8 mouse cellular contexts compared by ENCODE assay signal in genomic region chr7:34919809-34920208, GRCm38 (mm10). TPM values are rescaled to one million over a fixed set of nuclear protein-coding genes. Genes with fewer than 3 reads are reported as not detected.
DNase-seq lines count a peak whose midpoint lies in the region; ATAC-seq and TF ChIP-seq lines count a peak whose summit lies in the region.

No protein-coding gene starts in this region.

- H3K4me3 ChIP-seq in intestine, postnatal 0 days (ENCODE audit: low read depth, low read length) = no peak overlapping the region
- H3K4me3 ChIP-seq in intestine, embryonic 15.5 days (replicated peaks) = no peak overlapping the region
- H3K4me3 ChIP-seq in ES-E14 (ENCODE audit: insufficient read depth in 1 of 2, low read depth in 1 of 2, low read length in 2 of 2, poor library complexity in 1 of 2, severe bottlenecking in 1 of 2) = no peak overlapping the region
- no peak overlapping the region for H3K4me3 ChIP-seq in bone marrow macrophage, adult 2 months (ENCODE audit: insufficient read depth, low read length)
- no peak overlapping the region for H3K4me3 ChIP-seq in neural tube, embryonic 11.5 days (ENCODE audit: low read depth, low read length)
- no peak overlapping the region for H3K4me3 ChIP-seq in midbrain, embryonic 16.5 days (ENCODE audit: low read depth, low read length)

- TF ChIP-seq POLR2A in bone marrow macrophage, adult 2 months (IDR thresholded peaks at IDR 0.05; ENCODE audit: borderline replicate concordance, low read depth, low read length) = no peak

- peak; percentile 56 for DNase-seq in ES-E14 (ENCODE audit: low read depth, low spot score)
- peak; percentile 61 for DNase-seq in kidney, postnatal 10 days
- DNase-seq in neural tube, embryonic 11.5 days (ENCODE audit: low spot score) = peak; percentile 40

- H3K27ac ChIP-seq in intestine, postnatal 0 days (ENCODE audit: low read depth, low read length) = no peak overlapping the region
- no peak overlapping the region for H3K27ac ChIP-seq in intestine, embryonic 15.5 days
- no peak overlapping the region for H3K27ac ChIP-seq in ES-E14 (ENCODE audit: insufficient read depth, low read depth, low read length, poor library complexity, severe bottlenecking)
- H3K27ac ChIP-seq in bone marrow macrophage, adult 2 months (ENCODE audit: insufficient read depth, low read depth, low read length) = no peak overlapping the region
- H3K27ac ChIP-seq in neural tube, embryonic 11.5 days (ENCODE audit: low read depth, low read length) = no peak overlapping the region
- H3K27ac ChIP-seq in midbrain, embryonic 16.5 days (ENCODE audit: low read length) = no peak overlapping the region

- WGBS in intestine, postnatal 0 days = 72% methylated on average over 5 of the region's 5 CpGs
- WGBS in intestine, embryonic 15.5 days = 66% methylated on average over 5 of the region's 5 CpGs
- 53% methylated on average over 5 of the region's 5 CpGs for WGBS in neural tube, embryonic 11.5 days
- WGBS in midbrain, embryonic 16.5 days = 55% methylated on average over 5 of the region's 5 CpGs

- H3K4me1 ChIP-seq in intestine, postnatal 0 days (replicated peaks; ENCODE audit: control insufficient read depth, insufficient read depth, low read length) = no peaks in the 10 kb centered on the region
- H3K4me1 ChIP-seq in intestine, embryonic 15.5 days (replicated peaks) = 0 out of 2 replicates have a peak, but pooled peaks cover 3% of the 10 kb centered on the region
- H3K4me1 ChIP-seq in ES-E14 (ENCODE audit: control insufficient read depth in 2 of 2, insufficient read depth in 2 of 2, low read length in 2 of 2, poor library complexity in 1 of 2) = no peaks in the 10 kb centered on the region
- peaks cover 16% of the 10 kb centered on the region for H3K4me1 ChIP-seq in bone marrow macrophage, adult 2 months (ENCODE audit: control insufficient read depth, insufficient read depth, low read length)
- no peaks in the 10 kb centered on the region for H3K4me1 ChIP-seq in neural tube, embryonic 11.5 days (ENCODE audit: control insufficient read depth, insufficient read depth, low read length)
- H3K4me1 ChIP-seq in midbrain, embryonic 16.5 days (ENCODE audit: control insufficient read depth, insufficient read depth, low read length) = no peaks in the 10 kb centered on the region

- H3K9me3 ChIP-seq in intestine, postnatal 0 days (ENCODE audit: control insufficient read depth) = no peaks in the 10 kb centered on the region
- H3K9me3 ChIP-seq in intestine, embryonic 15.5 days = no peaks in the 10 kb centered on the region
- no peaks in the 10 kb centered on the region for H3K9me3 ChIP-seq in ES-E14 (ENCODE audit: control insufficient read depth, insufficient read depth, low read depth, low read length)
- H3K9me3 ChIP-seq in neural tube, embryonic 11.5 days (ENCODE audit: control insufficient read depth, low read length) = no peaks in the 10 kb centered on the region
- no peaks in the 10 kb centered on the region for H3K9me3 ChIP-seq in midbrain, embryonic 16.5 days (replicated peaks; ENCODE audit: control insufficient read depth, low read length, poor library complexity, severe bottlenecking)

- H3K36me3 ChIP-seq in intestine, postnatal 0 days (ENCODE audit: control insufficient read depth, insufficient read depth) = peaks cover 18% of the 10 kb centered on the region
- 0 out of 2 replicates have a peak, but pooled peaks cover 4% of the 10 kb centered on the region for H3K36me3 ChIP-seq in intestine, embryonic 15.5 days
- peaks cover 4% of the 10 kb centered on the region; the same call in 1 of the 2 replicates for H3K36me3 ChIP-seq in ES-E14 (ENCODE audit: control insufficient read depth, insufficient read depth, low read length, poor library complexity, severe bottlenecking)
- H3K36me3 ChIP-seq in neural tube, embryonic 11.5 days (ENCODE audit: control insufficient read depth, insufficient read depth, low read length) = peaks cover 2% of the 10 kb centered on the region; the same call in 1 of the 2 replicates
- no peaks in the 10 kb centered on the region for H3K36me3 ChIP-seq in midbrain, embryonic 16.5 days (ENCODE audit: control insufficient read depth, insufficient read depth, low read length)

- in situ Hi-C loops in ES-E14 (cut with MboI; ENCODE audit: low sequenced_read_pairs in 2 of 2, unreplicated experiment in 2 of 2) = no loop called here

- no peak overlapping the region for H3K4me2 ChIP-seq in intestine, postnatal 0 days (replicated peaks; ENCODE audit: low read depth)
- H3K4me2 ChIP-seq in intestine, embryonic 15.5 days (replicated peaks) = no peak overlapping the region
- no peak overlapping the region for H3K4me2 ChIP-seq in neural tube, embryonic 11.5 days (ENCODE audit: low read depth)
- H3K4me2 ChIP-seq in midbrain, embryonic 16.5 days (ENCODE audit: low read length) = no peak overlapping the region

- TF ChIP-seq CTCF in intestine, postnatal 0 days (IDR thresholded peaks at IDR 0.05; ENCODE audit: low read depth) = peak; percentile 77
- TF ChIP-seq CTCF in bone marrow macrophage, adult 2 months (IDR thresholded peaks at IDR 0.05; ENCODE audit: low read depth, low read length) = peak; percentile 75

- ATAC-seq in intestine, postnatal 0 days = no peak
- no peak for ATAC-seq in intestine, embryonic 15.5 days
- ATAC-seq in neural tube, embryonic 11.5 days (ENCODE audit: insufficient read depth, low FRiP score, low TSS enrichment) = no peak
- no peak for ATAC-seq in inflammation-experienced regulatory T-cells, adult 6 months
- no peak for ATAC-seq in midbrain, embryonic 16.5 days

- H3K9ac ChIP-seq in intestine, postnatal 0 days (ENCODE audit: low read depth, low read length) = no peak overlapping the region
- H3K9ac ChIP-seq in intestine, embryonic 15.5 days = no peak overlapping the region
- H3K9ac ChIP-seq in ES-E14 (ENCODE audit: insufficient read depth, low read depth, low read length, poor library complexity, severe bottlenecking) = no peak overlapping the region
- no peak overlapping the region for H3K9ac ChIP-seq in neural tube, embryonic 11.5 days (ENCODE audit: low read length)
- no peak overlapping the region for H3K9ac ChIP-seq in midbrain, embryonic 16.5 days (ENCODE audit: low read depth, low read length)

- H3K27me3 ChIP-seq in intestine, postnatal 0 days (replicated peaks; ENCODE audit: control insufficient read depth, insufficient read depth, low read length) = no peaks in the 10 kb centered on the region
- no peaks in the 10 kb centered on the region for H3K27me3 ChIP-seq in intestine, embryonic 15.5 days (replicated peaks)
- H3K27me3 ChIP-seq in neural tube, embryonic 11.5 days (ENCODE audit: control insufficient read depth, insufficient read depth, low read length) = no peaks in the 10 kb centered on the region
- no peaks in the 10 kb centered on the region for H3K27me3 ChIP-seq in midbrain, embryonic 16.5 days (ENCODE audit: control insufficient read depth, insufficient read depth, low read depth, low read length)

TF ChIP-seq in ES-E14, 5 proteins besides CTCF, POLR2A, EP300 and RAD21:
- TF ChIP-seq ZNF384 (IDR thresholded peaks at IDR 0.05; ENCODE audit: low read depth, low read length) (no peak), HCFC1 (IDR thresholded peaks at IDR 0.05; ENCODE audit: borderline replicate concordance, insufficient read depth, low read length) (no peak), CHD2 (IDR thresholded peaks at IDR 0.05; ENCODE audit: low read depth, low read length) (no peak), ZC3H11A (IDR thresholded peaks at IDR 0.05; ENCODE audit: borderline replicate concordance, low read depth, low read length) (no peak), MAFK (IDR thresholded peaks at IDR 0.05; ENCODE audit: insufficient read depth, low read depth, low read length) (no peak)
TF ChIP-seq in ES-E14: peak in this region for 0.

RNA-seq across cellular contexts. Expression of gene Pepd, which starts 7.6 kb away (rescaled TPM):
- 178 and 192 TPM in 2 replicates for polyA plus RNA-seq in intestine, postnatal 0 days (2015; fragmentation: Nextera tagmentation; extraction: Ambion mirVana)
- polyA plus RNA-seq in intestine, embryonic 15.5 days (2015; fragmentation: Nextera tagmentation; extraction: Ambion mirVana) = 91.4 and 95.6 TPM in 2 replicates
- 49.6 and 53.9 TPM in 2 replicates for total RNA-seq in ES-E14 (2012; rRNA removed)
- polyA plus RNA-seq in bone marrow macrophage, adult 2 months (2012; ENCODE audit: insufficient read depth, insufficient read length, missing spikeins) = 59.6 and 73.4 TPM in 2 replicates
- polyA plus RNA-seq in neural tube, embryonic 11.5 days (2014; fragmentation: Nextera tagmentation; extraction: Ambion mirVana) = 62.9 and 74.2 TPM in 2 replicates
- polyA plus RNA-seq in inflammation-experienced regulatory T-cells, adult 6 months (2017; shearing (Covaris generic)) = 10 to 100 TPM; 49.6 to 57.3 (median 56.3) TPM
- 62.7 and 68.6 TPM in 2 replicates for polyA plus RNA-seq in midbrain, embryonic 16.5 days (2015; fragmentation: Nextera tagmentation; extraction: Ambion mirVana)
